Mouse (Mus musculus): ENCODE measurements around the gene Igsf9. TPM values are rescaled to one million over a fixed set of nuclear protein-coding genes. Genes with fewer than 3 reads are reported as not detected.

Gene Igsf9
- under 1 TPM; 0.25 to 0.55 TPM for total RNA-seq (2021)

GRCm38 (mm10) chr1:172481540-172482280 is at the start of gene Igsf9:
Gene Igsf9 (plus strand): TSS chr1:172481788.
- intact Hi-C loops (cut with DNase I), result no loop called here
- DNase-seq (ENCODE audit: low spot score), result peak; percentile 87

- intact Hi-C loops (cut with DNase I), result no loop called here
- peak; percentile 59 for DNase-seq (ENCODE audit: low spot score)
Measured at GRCm38 (mm10) chr1:172431836-172432586, 49.6 kb upstream of the Igsf9 start.

GRCm38 (mm10) chr1:172432587-172432955 is 49.0 kb upstream of the Igsf9 start:
- intact Hi-C loops (cut with DNase I), result no loop called here
- no peak for DNase-seq (ENCODE audit: low spot score)

GRCm38 (mm10) chr1:172433012-172433850 is 48.4 kb upstream of the Igsf9 start:
- intact Hi-C loops (cut with DNase I), result no loop called here
- no peak for DNase-seq (ENCODE audit: low spot score)

GRCm38 (mm10) chr1:172433851-172434165 is 47.8 kb upstream of the Igsf9 start:
- no peak for DNase-seq (ENCODE audit: low spot score)
- intact Hi-C loops (cut with DNase I), result no loop called here

- intact Hi-C loops (cut with DNase I), result no loop called here
- DNase-seq (ENCODE audit: low spot score), result no peak
Measured at GRCm38 (mm10) chr1:172436785-172437184, 44.8 kb upstream of the Igsf9 start.

GRCm38 (mm10) chr1:172438621-172439020 is 43.0 kb upstream of the Igsf9 start:
- no peak for DNase-seq (ENCODE audit: low spot score)
- intact Hi-C loops (cut with DNase I), result no loop called here

GRCm38 (mm10) chr1:172440521-172440920 is 41.1 kb upstream of the Igsf9 start:
- intact Hi-C loops (cut with DNase I), result no loop called here

GRCm38 (mm10) chr1:172441935-172442445 is 39.6 kb upstream of the Igsf9 start:
- DNase-seq (ENCODE audit: low spot score), result no peak
- intact Hi-C loops (cut with DNase I), result no loop called here

More at GRCm38 (mm10) chr1:172440521-172440920, 41.1 kb upstream of the Igsf9 start:
- no peak for DNase-seq (ENCODE audit: low spot score)

- intact Hi-C loops (cut with DNase I), result no loop called here
- DNase-seq (ENCODE audit: low spot score), result no peak
Measured at GRCm38 (mm10) chr1:172450226-172450625, 31.4 kb upstream of the Igsf9 start.

- intact Hi-C loops (cut with DNase I), result no loop called here
- no peak for DNase-seq (ENCODE audit: low spot score)
Measured at GRCm38 (mm10) chr1:172450848-172451470, 30.6 kb upstream of the Igsf9 start.

GRCm38 (mm10) chr1:172452911-172453310 is 28.7 kb upstream of the Igsf9 start:
- intact Hi-C loops (cut with DNase I), result no loop called here
- no peak for DNase-seq (ENCODE audit: low spot score)

- DNase-seq (ENCODE audit: low spot score), result no peak
- intact Hi-C loops (cut with DNase I), result no loop called here
Measured at GRCm38 (mm10) chr1:172453810-172454209, 27.8 kb upstream of the Igsf9 start.

GRCm38 (mm10) chr1:172455416-172455815 is 26.2 kb upstream of the Igsf9 start:
- intact Hi-C loops (cut with DNase I), result loop anchor here (5.0 kb wide), 1 partner anchor 33 kb away; no protein-coding TSS in a partner anchor
- DNase-seq (ENCODE audit: low spot score), result no peak

- DNase-seq (ENCODE audit: low spot score), result peak; percentile 25
- intact Hi-C loops (cut with DNase I), result loop anchor here (5.0 kb wide), 1 partner anchor 34 kb away; no protein-coding TSS in a partner anchor
Measured at GRCm38 (mm10) chr1:172456001-172456677, 25.4 kb upstream of the Igsf9 start.

- intact Hi-C loops (cut with DNase I), result loop anchor here (5.0 kb wide), 1 partner anchor 35 kb away; no protein-coding TSS in a partner anchor
- DNase-seq (ENCODE audit: low spot score), result no peak
Measured at GRCm38 (mm10) chr1:172457196-172457595, 24.4 kb upstream of the Igsf9 start.

GRCm38 (mm10) chr1:172458041-172458440 is 23.5 kb upstream of the Igsf9 start:
- DNase-seq (ENCODE audit: low spot score), result no peak
- intact Hi-C loops (cut with DNase I), result loop anchor here (5.0 kb wide), 1 partner anchor 36 kb away; no protein-coding TSS in a partner anchor

- intact Hi-C loops (cut with DNase I), result no loop called here
Measured at GRCm38 (mm10) chr1:172461602-172462001, 20.0 kb upstream of the Igsf9 start.

GRCm38 (mm10) chr1:172462534-172462933 is 19.1 kb upstream of the Igsf9 start:
- intact Hi-C loops (cut with DNase I), result no loop called here
- DNase-seq (ENCODE audit: low spot score), result no peak

More at GRCm38 (mm10) chr1:172461602-172462001, 20.0 kb upstream of the Igsf9 start:
- DNase-seq (ENCODE audit: low spot score), result no peak

Data from heart, postnatal 25 days (tissue).